Mouse (Mus musculus): ENCODE results near the gene Gm19965. TPM values are rescaled to one million over a fixed set of nuclear protein-coding genes. Genes with fewer than 3 reads are reported as not detected.

Gm19965 gene
- total RNA-seq (2021): not detected
- long read RNA-seq, experiment 1: 0 reads
- long read RNA-seq, experiment 2: 0 reads

- intact Hi-C loops (cut with DNase I; ENCODE audit: low total_unique reads): no loop called here
- DNase-seq: no peak
Observed at GRCm38 (mm10) chr1:116802683-116803082, at the start of gene Gm19965. TSS of gene Gm19965 (plus strand) at chr1:116802983.

GRCm38 (mm10) chr1:116782471-116782989, 20.3 kb upstream of the Gm19965 start:
- intact Hi-C loops (cut with DNase I; ENCODE audit: low total_unique reads): no loop called here
- DNase-seq: no peak
